Mouse (Mus musculus) duodenum, adult 2 months (tissue): ENCODE measurements around the gene Rcn2. TPM values are rescaled to one million over a fixed set of nuclear protein-coding genes. Genes with fewer than 3 reads are reported as not detected.

Experiments
- polyA plus RNA-seq: library from polyadenylated mRNA; depleted of rRNA; stranded (reverse); fragments of >200 nt; gene quantifications from 2 replicates; pipeline ENCODE4 v1.2.3, GENCODE M21; 2012; ENCODE audit warnings: low replicate concordance; rRNA removed

Gene Rcn2
- 29.6 and 67.9 TPM in 2 replicates for polyA plus RNA-seq

DNA sequence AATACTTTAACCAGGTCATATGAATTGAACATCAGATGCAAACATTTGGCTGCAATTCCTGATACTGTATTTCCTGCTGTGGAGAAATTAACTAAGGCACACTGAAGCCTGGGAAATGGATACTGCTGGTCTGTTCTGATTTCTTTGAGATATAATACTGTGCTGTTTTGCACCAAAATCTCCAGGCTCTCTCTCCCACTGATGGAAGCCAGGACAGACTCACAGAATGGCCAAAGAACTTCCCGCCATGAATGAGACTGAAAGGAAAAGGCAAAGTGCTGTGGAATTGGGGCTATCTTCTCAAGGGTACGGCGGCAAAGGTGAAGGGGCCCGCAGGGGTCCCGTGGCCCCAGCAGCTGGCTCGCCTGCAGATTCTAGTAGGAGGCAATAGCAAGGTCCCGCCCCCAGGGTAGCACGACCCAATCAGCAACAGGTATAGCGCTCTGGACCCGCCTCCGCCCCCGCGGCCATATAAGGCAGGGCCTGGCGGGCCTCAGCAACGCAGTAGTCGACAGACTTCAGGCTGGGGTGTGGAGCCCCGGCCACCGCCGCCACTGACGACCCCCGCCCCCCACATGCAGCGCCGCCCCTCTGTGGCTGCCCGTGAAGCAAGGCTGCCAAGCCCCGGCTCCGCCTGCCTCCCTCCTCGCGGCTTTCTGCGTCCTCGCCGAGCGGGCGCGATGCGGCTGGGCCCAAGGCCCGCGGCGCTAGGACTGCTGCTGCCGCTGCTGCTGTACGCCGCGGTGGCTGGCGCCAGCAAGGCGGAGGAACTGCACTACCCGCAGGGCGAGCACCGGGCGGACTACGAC, at the start of gene Rcn2:
Gene Rcn2 (plus strand): TSS at position 474 of the 809 bp plus-strand sequence.

DNA sequence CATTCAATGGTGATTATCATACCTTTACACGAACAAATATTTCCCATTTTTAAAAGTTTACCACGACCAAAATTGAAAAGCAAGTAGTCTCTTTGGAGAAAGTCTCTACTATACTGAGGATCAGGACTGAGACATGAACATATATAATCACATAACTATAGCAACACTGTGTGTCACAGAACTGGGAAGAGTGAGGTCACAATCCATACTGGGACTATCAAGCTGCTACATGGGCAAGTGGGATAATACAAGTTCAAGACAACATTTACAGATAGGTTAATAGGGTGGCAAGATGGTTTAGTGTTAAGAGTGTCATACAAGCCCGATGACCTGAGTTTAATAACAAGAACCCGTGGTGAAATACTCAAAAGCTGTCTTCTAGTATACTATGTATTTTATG, 31.2 kb upstream of the Rcn2 start, which contains the start of gene 4930563M21Rik:
Gene 4930563M21Rik (minus strand): TSS at position 101 of the 400 bp plus-strand sequence.

GRCm38 (mm10) chr9:56089778-56090520, 48.3 kb downstream of the Rcn2 start, which contains the start of gene Pstpip1:
Pstpip1 (plus strand) TSS chr9:56089962.

Other genes with a start within 250 kb of the Rcn2 start
- 2.6 TPM in 2 replicates for gene Scaper, start 103.7 kb upstream of the Rcn2 start, polyA plus RNA-seq
- gene 4930563M21Rik, start 31.3 kb upstream of the Rcn2 start, polyA plus RNA-seq, result not detected in 2 replicates
- 4.9 and 5.5 TPM in 2 replicates for gene Pstpip1, start 48.1 kb downstream of the Rcn2 start, polyA plus RNA-seq
- gene Tspan3, start 123.6 kb downstream of the Rcn2 start, polyA plus RNA-seq, result 257 and 527 TPM in 2 replicates